Mouse (Mus musculus) layer of hippocampus, adult 8-10 months (tissue): ENCODE data around the gene Lpcat2. TPM values are rescaled to one million over a fixed set of nuclear protein-coding genes. Genes with fewer than 3 reads are reported as not detected.

Experiments used
- DNase-seq, 2 experiments: peaks; one replicate each; pipeline ENCODE4 v3.0.0; 2022; ENCODE audit warnings: low spot score in 2 of 2
- microRNA-seq, 2 experiments: library from miRNA; unstranded; fragments of <30 nt; microRNA quantifications; one replicate each; pipeline ENCODE4 v1.2.0; 2022
- total RNA-seq, 4 experiments: library from RNA; stranded (reverse); gene quantifications; 2 replicates each; pipeline ENCODE4 v1.2.4; 2022

Gene Lpcat2
- total RNA-seq, 4 experiments from 2014 or later = 8.8 to 18.9 (median 13.6) TPM

DNA sequence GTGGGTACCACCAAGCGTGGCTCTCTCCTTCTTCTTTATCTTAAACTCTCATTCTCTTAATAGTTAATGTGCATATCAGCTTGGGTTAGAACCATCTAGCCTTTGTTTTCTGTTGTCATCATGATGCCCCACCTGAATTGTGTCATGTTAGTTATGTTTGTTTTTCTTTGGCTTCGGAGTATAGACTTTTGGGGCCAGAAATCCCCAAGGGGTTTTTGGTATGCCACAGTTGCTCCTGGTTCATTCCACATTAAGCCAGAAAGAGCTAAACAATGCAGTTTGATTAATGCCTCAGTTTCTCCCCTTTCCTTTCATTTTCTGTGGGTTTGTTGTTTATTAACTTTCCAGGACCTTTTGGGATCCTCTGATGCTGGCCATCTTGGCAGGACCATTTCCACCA is 53.3 kb downstream of the Lpcat2 start:
- no peak for DNase-seq

GRCm38 (mm10) chr8:92911477-92911876 is 56.3 kb downstream of the Lpcat2 start:
- DNase-seq = no peak

DNA sequence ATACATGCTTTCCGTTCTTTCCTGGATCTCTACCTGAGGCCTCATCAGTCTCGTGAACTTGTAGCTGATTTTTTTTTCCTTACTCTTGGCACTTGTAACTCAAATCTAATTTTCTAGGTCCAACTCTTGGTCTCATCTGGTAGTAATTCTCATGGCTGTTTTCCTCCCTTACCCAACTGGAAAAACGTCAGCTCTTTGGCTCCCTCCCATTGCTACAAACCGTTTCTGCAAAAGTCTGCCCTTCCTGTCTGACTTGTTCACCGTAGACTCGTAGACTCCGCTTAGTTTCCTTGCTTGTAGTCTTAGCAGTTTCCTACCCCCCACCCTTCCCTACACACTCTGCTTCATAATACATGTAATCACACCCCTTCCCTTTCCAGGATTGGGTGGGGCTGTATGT is 58.3 kb downstream of the Lpcat2 start:
- no peak for DNase-seq

GRCm38 (mm10) chr8:92916082-92916481 is 60.9 kb downstream of the Lpcat2 start:
- no peak for DNase-seq

DNA sequence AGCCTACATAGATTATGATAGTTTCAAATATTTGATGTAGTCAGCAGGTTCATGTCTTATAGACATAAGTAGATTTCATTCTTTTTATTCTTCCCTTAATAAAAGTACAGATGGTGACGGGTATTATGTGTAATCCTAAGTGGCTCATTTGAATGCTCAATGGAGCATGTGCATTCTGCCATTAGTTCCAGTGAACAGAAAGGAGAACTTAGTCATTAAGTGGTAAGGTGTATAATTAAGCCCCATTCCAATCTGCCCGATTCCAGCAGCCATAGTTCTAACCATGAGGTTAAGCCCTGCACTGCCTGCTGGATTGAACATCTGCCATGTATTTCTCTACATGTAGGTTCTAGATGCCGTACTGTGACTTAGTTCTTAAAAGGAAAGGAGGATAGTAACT is 66.6 kb downstream of the Lpcat2 start:
- no peak for DNase-seq

DNA sequence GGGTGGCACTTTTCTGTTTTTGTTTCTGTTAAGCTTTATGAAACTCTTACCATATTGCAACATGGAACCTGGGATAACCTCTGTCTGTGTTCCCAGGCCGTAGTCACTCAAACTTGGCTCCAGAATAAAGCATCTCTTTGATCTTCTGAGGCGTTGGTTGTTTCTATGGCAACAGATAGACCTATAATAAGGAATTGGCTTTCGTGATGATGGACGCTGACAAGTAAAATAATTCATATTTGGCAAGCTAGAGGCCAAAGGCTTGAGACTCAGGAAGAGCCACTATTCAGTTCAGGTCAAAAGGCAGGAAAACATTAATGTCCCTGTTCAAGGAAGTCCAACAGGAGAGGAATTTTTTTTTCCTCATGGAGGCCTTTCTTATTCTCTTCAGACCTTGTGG is 73.8 kb downstream of the Lpcat2 start:
- no peak for DNase-seq

GRCm38 (mm10) chr8:92938056-92938455 is 82.9 kb downstream of the Lpcat2 start:
- no peak for DNase-seq

GRCm38 (mm10) chr8:92949071-92949470 is 93.9 kb downstream of the Lpcat2 start:
- DNase-seq = no peak

GRCm38 (mm10) chr8:92950639-92951371 is 95.7 kb downstream of the Lpcat2 start:
- DNase-seq = no peak

- no peak for DNase-seq
Observed at GRCm38 (mm10) chr8:92954044-92954443, 98.9 kb downstream of the Lpcat2 start.

GRCm38 (mm10) chr8:92959779-92960178 is 104.6 kb downstream of the Lpcat2 start, which contains the start of gene Slc6a2:
Slc6a2 (plus strand) TSS chr8:92960079.
- no peak for DNase-seq

DNA sequence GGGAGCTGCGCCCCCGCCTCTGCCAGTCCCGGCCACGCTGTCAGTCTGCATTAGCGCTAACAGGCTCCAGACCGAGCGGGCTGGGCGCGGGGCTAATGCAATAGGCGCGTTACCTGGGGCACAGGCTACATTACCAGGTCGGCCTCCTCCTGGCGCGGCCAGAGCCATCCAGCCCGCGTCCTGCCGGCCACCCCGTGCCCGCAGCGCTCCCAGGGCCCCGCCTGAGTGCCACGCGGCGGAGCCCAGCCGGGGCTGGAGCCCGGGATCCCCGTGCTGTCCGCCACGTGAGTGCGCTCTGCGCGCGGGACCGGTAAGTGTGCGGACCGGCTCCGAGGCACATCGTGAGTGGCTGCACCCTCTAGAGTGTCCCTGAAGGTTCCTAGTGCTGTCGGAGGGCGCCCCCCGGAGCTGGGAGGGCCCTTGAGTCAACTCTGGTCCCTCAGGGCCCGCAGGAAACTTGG is 105.3 kb downstream of the Lpcat2 start:
- DNase-seq = no peak

- no peak for DNase-seq
Observed at GRCm38 (mm10) chr8:92961088-92961487, 105.9 kb downstream of the Lpcat2 start.

GRCm38 (mm10) chr8:92964556-92964955 is 109.4 kb downstream of the Lpcat2 start:
- no peak for DNase-seq

Small RNA genes lying within 50 kb of the gene (microRNA-seq; reads per million reads assigned to microRNA genes)
- gene Gm22151 = 0 reads per million in 2 experiments

Other genes with a start within 250 kb of the Lpcat2 start
- gene Irx6, start 181.1 kb upstream of the Lpcat2 start, total RNA-seq = under 1 TPM; 0.20 to 0.43 (median 0.26) TPM
- 1 to 10 TPM; 2.0 to 4.5 (median 2.4) TPM for gene Mmp2, start 28.0 kb upstream of the Lpcat2 start, total RNA-seq
- 1 to 10 TPM; 1.1 to 1.8 (median 1.4) TPM for gene Capns2, start 46.1 kb downstream of the Lpcat2 start, total RNA-seq
- under 1 TPM; 0.10 to 0.27 (median 0.16) TPM for gene Slc6a2, start 104.7 kb downstream of the Lpcat2 start, total RNA-seq
- not detected for gene Ces1a, start 192.9 kb downstream of the Lpcat2 start, total RNA-seq
- gene Ces1b, start 224.7 kb downstream of the Lpcat2 start, total RNA-seq = not detected